Mouse (Mus musculus) hematopoietic stem cell, adult 5-6 weeks (primary cell): ENCODE data around the gene Klhl3. TPM values are rescaled to one million over a fixed set of nuclear protein-coding genes. Genes with fewer than 3 reads are reported as not detected.
A peak's percentile ranks its signal among the peaks of the same experiment; 100 is the strongest.

Source experiments
- ATAC-seq, 2 experiments: fragments of 125-278 bp in 1 of 2; replicated peaks in 1 of 2; 2 replicates each; pipeline ENCODE4 v1.8.0; 2016 to 2017; ENCODE audit warnings: inconsistent platforms in 2 of 2, mild to moderate bottlenecking in 2 of 2, moderate number of reproducible peaks in 2 of 2, low read depth in 1 of 2, moderate TSS enrichment in 1 of 2; ENCODE audit not compliant: low FRiP score in 2 of 2, poor library complexity in 2 of 2, severe bottlenecking in 2 of 2, insufficient read depth in 1 of 2, low TSS enrichment in 1 of 2
- total RNA-seq: library from RNA; stranded (forward); fragments of 172-1452, 232-1000 nt; gene quantifications from 2 replicates; pipeline ENCODE4 v1.2.3, GENCODE M21; 2017

Gene Klhl3
- total RNA-seq, 1 experiment from 2014 or later: 8.2 TPM

DNA sequence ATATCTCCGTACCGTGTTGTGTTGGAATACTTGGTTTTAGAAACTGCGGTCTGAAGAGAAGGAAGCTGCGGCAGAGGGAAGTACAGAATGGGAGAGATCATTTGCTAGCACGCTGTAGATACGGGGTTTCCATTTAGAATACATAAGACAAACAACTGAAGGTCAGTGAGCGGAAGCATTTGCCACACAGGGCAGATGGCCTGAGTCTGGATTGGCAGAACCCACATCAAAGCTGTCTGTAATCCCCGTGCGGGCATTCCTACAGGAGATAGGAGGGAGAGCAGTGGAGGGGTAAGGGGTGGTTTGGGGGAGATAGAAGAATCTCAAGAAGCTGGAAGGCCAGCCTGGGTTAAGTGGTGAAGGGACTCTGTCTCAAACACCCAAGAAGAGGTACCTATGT, 38.5 kb downstream of the Klhl3 start:
- ATAC-seq: no peak; a peak in 1 of 4 replicates

GRCm38 (mm10) chr13:58074466-58074865, 38.9 kb downstream of the Klhl3 start:
- ATAC-seq: no peak

DNA sequence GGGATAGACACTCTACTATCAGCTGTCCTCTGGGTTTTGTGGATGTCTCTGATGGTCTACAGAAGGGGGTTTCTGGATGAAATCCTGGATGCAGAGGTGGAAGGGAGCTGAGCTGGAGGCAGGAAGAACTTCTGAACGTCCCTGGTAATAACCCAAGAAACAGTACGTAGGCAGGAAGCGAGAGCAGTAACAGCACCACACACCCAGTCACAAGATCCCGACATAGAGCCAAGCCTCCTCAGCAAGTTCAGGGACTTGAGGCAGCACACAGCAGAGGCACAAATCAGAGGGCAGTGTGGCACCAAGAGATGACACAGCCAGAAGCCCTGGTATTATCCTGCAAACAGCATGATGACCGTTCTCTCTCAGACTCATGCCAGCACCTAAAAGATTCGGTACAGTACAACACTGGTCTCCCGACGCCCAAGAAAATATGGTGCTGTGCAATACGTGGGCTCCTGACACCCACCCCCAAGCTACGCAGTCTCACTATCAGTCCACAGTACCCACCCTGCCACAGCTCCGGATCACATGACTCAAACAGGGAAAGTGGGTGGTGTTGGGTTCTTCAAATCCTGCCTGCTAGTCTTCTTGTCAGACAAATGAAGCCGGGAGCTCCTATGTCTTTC, 40.0 kb downstream of the Klhl3 start:
- no peak for ATAC-seq

DNA sequence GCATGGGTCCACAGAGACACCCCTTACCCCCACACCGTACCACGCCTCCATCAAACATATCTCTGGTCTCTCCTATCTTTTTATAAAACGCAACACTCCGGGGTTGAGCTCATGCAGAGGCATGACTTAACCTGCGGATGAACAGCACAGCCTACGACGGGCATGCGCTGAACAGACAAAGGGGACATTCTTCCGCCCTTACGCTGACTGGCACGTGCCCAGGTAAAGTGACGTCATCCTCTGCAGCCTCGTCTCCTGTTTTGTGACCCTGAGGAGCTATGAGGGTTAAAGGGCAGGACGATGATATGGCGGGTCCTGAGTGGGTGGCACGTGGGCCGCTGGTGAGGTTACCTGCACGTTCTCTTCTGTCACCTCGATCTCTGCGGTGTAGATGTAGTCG, 42.2 kb downstream of the Klhl3 start:
- ATAC-seq: no peak

- no peak for ATAC-seq
Observed at GRCm38 (mm10) chr13:58070504-58070903, 42.9 kb downstream of the Klhl3 start.

GRCm38 (mm10) chr13:58068421-58069209, 44.8 kb downstream of the Klhl3 start:
- ATAC-seq: 0 out of 4 replicates have a peak, but pooled peaks have one; percentile 1 to 5

- ATAC-seq: peak; percentile 63 to 65
Observed at GRCm38 (mm10) chr13:58067540-58068103, 45.8 kb downstream of the Klhl3 start.

GRCm38 (mm10) chr13:58066496-58067389, 46.6 kb downstream of the Klhl3 start:
- ATAC-seq: peak; percentile 69 to 75

GRCm38 (mm10) chr13:58066081-58066495, 47.3 kb downstream of the Klhl3 start:
- no peak for ATAC-seq

DNA sequence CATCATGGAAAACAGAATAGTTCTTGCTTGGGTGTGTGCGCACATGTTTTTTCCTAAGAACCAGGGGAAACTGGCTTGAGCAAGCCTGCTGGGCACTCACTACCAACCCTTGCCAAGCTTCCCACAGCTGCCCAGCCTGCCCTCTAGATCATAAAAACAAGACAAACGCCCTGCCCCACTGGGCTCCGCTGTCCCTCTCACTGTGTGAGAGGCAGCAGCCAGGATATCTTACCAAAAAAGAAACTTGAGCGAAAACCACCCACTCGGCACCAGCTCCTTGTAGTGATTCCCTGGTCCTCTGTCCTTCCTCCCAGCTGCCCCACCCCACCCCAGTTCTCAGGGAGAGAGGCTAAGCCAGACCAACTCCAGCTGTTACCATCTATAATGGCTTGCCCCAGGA, 48.1 kb downstream of the Klhl3 start:
- no peak for ATAC-seq

DNA sequence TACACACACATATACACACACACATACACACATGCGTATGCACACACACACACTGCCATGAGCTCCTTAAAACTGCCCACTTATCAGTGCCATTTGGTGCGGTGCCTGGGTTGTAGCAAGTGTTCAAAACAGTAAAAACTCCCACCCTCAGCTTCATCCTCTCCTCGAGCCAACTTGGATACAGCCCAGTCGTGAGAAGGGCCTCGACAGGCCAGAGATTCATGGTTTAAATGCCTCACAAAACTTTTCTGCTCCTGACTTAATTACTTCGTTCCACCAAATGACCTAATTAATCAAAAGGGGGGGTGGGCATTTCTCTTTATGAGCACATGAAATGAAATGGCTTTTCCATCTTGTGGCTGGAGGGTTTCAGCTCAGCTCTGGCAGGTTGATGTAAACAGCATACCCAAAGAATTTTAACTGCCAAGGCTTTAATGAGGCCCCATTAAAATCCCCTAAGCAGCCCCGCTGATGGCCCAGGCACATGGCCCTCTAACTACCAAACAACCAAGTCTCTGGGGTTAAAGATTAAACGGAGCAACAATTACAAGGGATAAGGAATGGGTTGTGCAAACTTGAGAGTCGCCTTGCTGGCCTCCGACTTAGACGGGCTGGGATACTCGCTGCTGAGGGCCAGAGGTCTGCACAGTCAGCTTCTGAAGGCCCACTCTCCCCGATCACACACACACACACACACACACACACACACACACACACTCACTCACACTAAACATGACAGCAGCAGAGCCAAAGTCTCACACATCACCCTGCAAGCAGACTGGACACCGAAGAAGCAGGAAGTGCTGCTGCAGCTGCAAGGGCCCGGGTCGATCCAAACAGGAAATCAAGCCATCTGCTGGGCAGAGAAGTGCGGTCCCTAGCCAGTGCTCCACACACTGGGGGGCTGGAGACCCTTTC, 55.2 kb downstream of the Klhl3 start:
- ATAC-seq: peak; percentile 87 to 90

DNA sequence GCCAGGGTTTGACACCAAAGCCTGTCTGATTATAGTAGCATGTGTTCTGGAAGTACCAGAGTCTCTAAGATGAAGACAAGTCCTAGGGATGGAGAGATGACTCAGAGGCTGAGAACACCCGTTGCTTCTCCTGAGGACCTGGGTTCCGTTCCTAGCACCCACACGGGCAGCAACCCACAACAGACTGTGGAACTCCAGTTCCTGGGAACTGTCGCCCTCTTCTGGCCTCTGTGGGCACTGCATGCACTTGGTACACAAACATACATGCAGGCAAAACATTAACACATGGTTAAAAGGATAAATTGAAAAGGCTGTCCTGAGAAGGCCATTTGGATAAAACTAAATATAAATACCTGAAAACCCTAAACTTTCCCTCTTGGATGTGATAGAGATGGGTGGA, 56.8 kb downstream of the Klhl3 start:
- no peak for ATAC-seq

DNA sequence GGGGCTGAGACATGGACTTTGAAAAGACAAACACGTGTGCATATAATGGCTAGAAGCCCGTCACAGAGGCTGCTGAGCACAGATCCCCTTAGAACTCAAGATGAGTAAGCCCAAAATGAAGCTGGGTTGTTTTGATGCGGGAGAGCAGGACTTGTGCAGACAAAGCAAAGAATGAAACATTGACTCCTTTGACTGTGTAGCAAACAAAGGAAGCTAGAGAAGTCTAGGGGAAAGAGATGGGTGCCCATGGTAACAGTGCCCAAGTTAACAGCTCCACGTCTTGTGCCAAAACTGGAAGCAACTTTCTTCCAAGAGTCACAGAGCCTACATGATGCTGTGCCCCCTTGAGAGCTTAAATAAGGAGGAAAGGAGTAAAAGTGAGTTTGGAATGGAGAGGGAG, 59.8 kb downstream of the Klhl3 start:
- no peak for ATAC-seq

- ATAC-seq: no peak
Observed at GRCm38 (mm10) chr13:58051654-58052053, 61.7 kb downstream of the Klhl3 start.

GRCm38 (mm10) chr13:58051251-58051650, 62.1 kb downstream of the Klhl3 start:
- ATAC-seq: no peak

GRCm38 (mm10) chr13:58049121-58049520, 64.3 kb downstream of the Klhl3 start:
- no peak for ATAC-seq

GRCm38 (mm10) chr13:58048076-58048475, 65.3 kb downstream of the Klhl3 start:
- ATAC-seq: no peak
